Mouse (Mus musculus): ENCODE data around the gene Fam69b.

Fam69b gene

DNA sequence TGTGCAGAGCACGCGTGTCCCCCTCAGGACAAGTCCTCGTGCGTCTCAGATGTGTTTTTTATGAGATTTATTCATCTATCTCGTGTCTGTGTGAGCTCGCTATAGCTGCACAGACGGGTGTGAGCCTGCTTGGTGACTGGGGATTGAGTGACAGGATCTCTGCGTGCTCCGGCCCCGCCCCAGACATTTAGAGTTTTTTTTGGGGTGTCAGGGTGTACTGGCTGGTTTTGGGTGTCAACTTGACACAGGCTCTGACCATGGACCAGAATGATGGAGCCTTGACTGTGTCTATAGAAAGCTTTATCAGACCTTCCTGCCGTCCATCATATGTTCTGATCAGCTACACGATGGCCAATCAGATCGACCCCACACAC, 34.2 kb downstream of the Fam69b start:
- no peak for DNase-seq

DNA sequence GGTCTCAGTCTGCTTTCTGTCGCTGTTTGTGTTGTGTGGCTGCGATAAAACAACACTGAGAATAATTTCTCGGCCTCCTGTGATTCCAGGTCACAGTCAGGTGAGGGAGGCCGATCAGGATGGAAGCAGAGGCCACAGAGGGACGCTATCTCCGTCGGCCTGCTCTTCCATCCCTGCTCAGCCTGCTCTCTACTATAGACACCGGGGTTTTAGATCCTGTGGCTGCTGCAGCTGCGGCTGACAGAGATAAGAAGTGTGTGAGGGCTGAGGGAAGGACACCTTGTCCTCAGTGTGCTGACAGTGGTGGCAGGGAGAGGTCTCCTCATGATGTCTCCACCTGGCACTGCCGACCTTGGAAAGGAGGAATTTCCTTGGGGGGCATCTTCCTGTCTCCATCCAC, 34.9 kb downstream of the Fam69b start:
- DNase-seq: no peak

DNA sequence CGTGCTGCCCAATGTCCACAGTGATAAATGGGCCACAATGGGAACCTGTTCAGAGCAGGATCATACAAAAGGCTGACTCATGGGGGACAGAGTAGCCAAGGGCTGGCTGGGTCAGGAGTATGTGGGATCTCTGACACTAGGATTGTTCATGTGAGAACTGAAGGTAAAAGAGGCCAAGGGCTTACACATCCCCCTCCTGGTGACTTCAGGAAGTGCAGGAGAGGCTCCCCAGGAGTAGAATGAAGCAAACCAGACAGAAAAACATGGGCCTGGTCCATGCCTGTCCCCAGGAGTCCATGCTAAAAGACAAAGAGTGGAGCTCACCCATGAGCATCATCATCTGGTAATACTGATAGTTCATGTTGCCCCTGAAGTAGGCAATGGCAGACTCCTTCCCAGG, 35.3 kb downstream of the Fam69b start:
- peak; percentile 81 for DNase-seq

DNA sequence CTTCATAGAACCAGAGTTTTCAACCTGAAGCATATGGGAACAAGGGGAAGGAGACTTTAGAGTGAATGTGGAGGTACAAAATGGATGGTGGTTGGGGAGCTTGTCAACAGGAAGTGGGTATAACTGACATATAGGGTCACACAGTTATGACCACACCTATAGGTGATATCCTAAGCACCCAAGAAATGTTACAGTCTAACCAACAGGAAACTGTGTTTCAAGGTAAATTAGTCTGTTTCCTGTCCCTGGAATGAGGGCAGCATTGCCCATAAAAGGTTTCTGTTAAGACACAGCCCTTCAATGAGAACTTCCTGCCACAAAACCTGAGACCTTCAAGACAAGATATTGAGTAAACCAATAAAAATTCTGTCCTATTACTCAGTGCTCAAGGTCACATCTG, 40.5 kb downstream of the Fam69b start:
- no peak for DNase-seq

DNA sequence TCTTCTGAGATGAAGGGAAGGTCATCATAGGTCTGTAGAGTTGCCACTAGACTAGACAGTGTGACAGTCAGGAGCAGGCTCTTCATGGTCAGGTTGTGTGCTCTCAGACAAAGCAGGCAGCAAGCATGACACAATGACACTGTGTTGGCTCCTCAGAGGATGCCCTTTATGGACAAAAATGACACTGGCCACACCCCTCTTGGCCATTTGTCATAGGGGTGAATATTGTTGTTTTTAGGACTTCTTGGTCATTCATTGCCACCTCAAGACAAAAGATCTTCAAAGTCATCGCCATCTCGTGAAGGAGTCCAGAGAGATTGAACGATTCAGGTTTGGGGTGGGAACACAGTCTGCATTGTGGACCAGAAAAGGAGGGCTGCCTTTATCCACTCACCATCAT, 42.9 kb downstream of the Fam69b start, which contains the start of gene Lcn4:
Lcn4 (minus strand) TSS at position 101 of the 400 bp plus-strand sequence.
- DNase-seq: no peak

All from lung, postnatal 36 days (tissue).